Mouse (Mus musculus): ENCODE measurements at regions not wholly inside any gene's neighbourhood (a gene's known extent, or its start where the extent isn't known, plus 50 kb on each side); places are given as distances from the start of the nearest gene placed in this dataset.
"Not testable (repeated sequence)": the region's sequence is repeated elsewhere in the genome, so short reads cannot be mapped to it uniquely, and the experiment has no call there.

DNA sequence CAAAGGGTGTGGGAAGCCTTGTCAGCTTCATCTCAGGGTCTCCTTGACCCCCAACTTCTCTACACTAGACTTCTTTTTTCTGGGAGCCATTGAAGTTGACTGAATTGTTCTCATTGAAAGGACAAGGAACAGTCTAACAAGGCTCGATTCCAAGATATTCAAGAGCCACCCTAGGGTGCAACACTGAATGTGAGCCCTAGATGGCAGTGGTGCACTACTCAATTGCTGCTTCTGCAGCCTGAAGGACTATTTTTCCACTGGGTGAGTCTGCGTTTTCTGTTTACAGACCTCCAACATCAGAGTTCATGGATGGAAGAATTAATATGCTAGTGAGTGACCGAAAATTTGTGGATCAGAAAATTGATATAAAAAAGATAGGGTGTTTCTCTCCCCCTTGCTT is 161.5 kb downstream of the Hpcal1 start:
- in situ Hi-C loops (cut with MboI, MseI): not testable (repeated sequence)

- in situ Hi-C loops (cut with MboI, MseI): not testable (repeated sequence)
Measured at GRCm38 (mm10) chr12:17872491-17872890, 181.8 kb downstream of the Hpcal1 start.

GRCm38 (mm10) chr12:17881371-17882116 is 190.9 kb downstream of the Hpcal1 start:
- in situ Hi-C loops (cut with MboI, MseI): loop anchor here (25.0 kb wide), 1 partner anchor 731 kb away; no protein-coding TSS in a partner anchor

DNA sequence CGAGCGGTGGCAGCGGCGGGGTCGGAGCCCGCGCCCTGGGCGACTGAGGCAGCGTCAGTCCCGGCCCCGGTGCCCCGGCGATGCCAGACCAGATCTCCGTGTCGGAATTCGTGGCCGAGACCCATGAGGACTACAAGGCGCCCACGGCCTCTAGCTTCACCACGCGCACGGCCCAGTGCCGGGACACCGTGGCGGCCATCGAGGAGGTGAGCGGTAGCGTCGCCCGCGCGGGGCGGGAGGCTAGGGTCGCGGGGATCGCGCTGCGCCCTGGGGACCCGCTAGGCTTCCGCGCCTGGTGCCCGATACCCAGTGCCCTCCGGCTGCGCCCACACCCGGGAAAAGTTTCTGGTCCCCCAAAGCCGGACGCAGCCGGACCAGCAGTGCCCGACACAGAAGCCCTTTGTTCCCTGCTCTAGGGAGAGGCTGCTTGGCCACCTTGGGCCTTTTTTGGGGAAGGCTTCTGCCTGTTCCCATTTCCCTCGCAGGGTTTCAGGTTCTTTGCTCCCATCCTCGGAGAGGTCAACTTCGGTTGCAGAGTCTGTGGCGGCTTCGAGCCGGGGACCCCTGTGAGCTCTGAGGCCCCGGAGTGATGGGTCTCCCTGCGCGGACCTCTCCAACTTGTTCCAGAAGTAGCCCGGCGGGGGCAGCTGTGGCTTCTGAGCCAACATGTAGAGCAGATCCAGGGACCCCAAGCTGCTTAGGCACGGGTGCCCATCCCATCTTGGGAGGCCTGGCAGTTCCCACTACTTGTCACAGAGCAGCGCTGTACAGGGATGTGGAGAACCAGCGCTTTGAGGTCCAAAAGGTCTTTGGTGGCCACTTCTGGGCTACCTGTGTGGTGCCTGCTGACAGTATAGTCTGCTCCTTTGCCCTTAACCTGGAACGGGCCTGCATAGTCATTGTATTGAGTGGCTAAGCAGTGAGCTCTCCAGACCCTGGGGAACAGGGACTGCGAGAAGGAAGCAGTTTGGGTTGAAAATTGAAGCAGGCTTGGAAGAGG is 191.8 kb downstream of the Hpcal1 start:
- in situ Hi-C loops (cut with MboI, MseI): loop anchor here (25.0 kb wide), 1 partner anchor 730 kb away; no protein-coding TSS in a partner anchor

- in situ Hi-C loops (cut with MboI, MseI): loop anchor here (25.0 kb wide), 1 partner anchor 721 kb away; no protein-coding TSS in a partner anchor
Measured at GRCm38 (mm10) chr12:17891663-17892310, 201.1 kb downstream of the Hpcal1 start.

GRCm38 (mm10) chr12:17913058-17913457 is 222.4 kb downstream of the Hpcal1 start:
- in situ Hi-C loops (cut with MboI, MseI): not testable (repeated sequence)

Measured in T-helper 17 cell (primary cell).